Mouse (Mus musculus): ENCODE results near the gene Pard6a. TPM values are rescaled to one million over a fixed set of nuclear protein-coding genes. Genes with fewer than 3 reads are reported as not detected.

Pard6a gene
- total RNA-seq, 2 experiments from 2014 or later, result 13.0 to 16.5 TPM

GRCm38 (mm10) chr8:105699488-105700215 lies 1.3 kb upstream of the Pard6a start:
- no peak for ATAC-seq (replicated peaks; ENCODE audit: low FRiP score, low TSS enrichment, poor library complexity, severe bottlenecking)

- peak; percentile 47 for ATAC-seq (replicated peaks; ENCODE audit: low FRiP score, low TSS enrichment, poor library complexity, severe bottlenecking)
Observed at GRCm38 (mm10) chr8:105700566-105700965, 382 bp upstream of the Pard6a start.

DNA sequence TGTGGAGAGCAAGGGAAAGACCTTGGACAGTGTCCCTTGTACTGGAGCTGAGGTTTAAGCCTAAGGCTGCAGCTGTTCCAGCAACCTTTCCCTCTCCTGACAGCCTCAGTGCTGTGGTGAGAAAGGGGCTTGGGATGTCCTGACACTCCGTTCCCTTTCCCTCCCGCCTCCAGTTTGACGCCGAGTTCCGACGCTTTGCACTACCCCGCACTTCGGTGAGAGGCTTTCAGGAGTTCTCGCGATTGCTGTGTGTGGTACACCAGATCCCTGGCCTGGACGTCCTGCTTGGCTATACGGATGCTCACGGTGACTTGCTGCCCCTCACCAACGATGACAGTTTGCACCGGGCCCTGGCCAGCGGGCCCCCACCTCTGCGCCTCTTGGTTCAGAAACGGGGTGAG lies 1.1 kb downstream of the Pard6a start:
- ATAC-seq (replicated peaks; ENCODE audit: low FRiP score, low TSS enrichment, poor library complexity, severe bottlenecking), result no peak

GRCm38 (mm10) chr8:105702731-105703415 lies 1.9 kb downstream of the Pard6a start:
- no peak for ATAC-seq (replicated peaks; ENCODE audit: low FRiP score, low TSS enrichment, poor library complexity, severe bottlenecking)

- ATAC-seq (replicated peaks; ENCODE audit: low FRiP score, low TSS enrichment, poor library complexity, severe bottlenecking), result no peak
Observed at GRCm38 (mm10) chr8:105704146-105704812, 3.3 kb downstream of the Pard6a start.

DNA sequence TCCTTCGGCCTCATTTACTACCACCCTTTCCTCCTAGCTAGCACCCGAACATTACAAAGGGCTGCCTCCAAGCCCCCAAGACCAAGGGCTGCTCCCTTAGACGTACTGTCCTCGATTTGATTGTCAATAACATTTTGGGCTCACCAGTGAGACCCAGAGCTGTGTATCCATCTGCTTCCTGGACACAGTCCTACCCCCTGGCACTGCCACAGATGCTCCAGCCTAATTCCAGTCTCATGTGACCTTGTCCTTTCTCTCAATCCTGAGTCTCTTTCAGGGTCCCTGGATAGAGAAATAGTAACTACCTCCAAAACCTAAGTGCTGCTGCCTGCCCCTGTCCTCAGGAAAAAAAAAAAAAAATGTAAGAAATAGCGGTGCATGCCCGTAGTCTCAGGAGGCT lies 4.0 kb downstream of the Pard6a start:
- ATAC-seq (replicated peaks; ENCODE audit: low FRiP score, low TSS enrichment, poor library complexity, severe bottlenecking), result no peak

- ATAC-seq (replicated peaks; ENCODE audit: low FRiP score, low TSS enrichment, poor library complexity, severe bottlenecking), result no peak
Observed at GRCm38 (mm10) chr8:105706426-105706825, 5.5 kb downstream of the Pard6a start.

- ATAC-seq (replicated peaks; ENCODE audit: low FRiP score, low TSS enrichment, poor library complexity, severe bottlenecking), result peak; percentile 66
Observed at GRCm38 (mm10) chr8:105707498-105708403, 6.8 kb downstream of the Pard6a start, which contains the start of the genes 4933405L10Rik and Enkd1. Gene 4933405L10Rik, plus strand, starts transcription at chr8:105707655. Gene Enkd1, minus strand, starts transcription at chr8:105708210.

DNA sequence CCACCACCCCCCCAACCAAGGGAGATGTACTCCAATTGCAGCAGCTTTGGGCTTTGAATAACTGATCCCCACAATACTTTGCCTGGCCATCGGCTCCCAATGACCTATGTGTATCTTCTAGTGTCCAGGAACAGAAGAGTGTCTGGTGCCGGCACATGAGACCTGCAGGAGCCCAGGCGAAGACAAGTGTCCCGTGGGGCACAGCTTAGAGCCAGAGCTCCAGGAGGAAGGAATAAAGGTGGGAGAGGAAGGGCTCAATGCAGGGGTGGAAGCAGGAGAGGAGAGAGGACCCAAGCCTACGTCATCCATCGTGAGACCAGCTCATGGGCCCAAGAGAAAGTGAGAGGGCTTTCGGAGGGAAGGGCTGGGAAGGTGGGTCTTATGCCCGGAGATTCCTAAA lies 7.7 kb downstream of the Pard6a start:
- ATAC-seq (replicated peaks; ENCODE audit: low FRiP score, low TSS enrichment, poor library complexity, severe bottlenecking), result no peak

DNA sequence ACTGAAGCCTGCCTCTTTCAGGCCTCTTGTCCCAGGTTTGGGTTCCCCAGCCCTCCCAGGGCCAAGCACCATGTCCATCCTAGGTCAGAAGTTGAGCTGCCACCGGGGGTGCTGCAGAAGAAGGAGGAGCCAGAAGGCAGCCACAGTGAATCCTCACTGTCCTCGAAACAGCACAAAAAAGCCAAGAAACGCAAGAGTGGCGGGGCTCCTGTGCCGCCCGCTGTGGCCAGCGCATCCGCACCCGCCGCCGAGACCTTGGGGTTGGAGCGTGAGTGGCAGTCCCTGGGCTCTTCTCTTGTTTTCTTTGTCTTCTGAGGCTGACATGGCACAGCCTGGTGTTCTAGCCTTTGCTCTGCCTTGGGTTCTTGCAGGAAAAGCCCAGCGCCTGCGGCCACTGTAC lies 8.4 kb downstream of the Pard6a start:
- no peak for ATAC-seq (replicated peaks; ENCODE audit: low FRiP score, low TSS enrichment, poor library complexity, severe bottlenecking)

DNA sequence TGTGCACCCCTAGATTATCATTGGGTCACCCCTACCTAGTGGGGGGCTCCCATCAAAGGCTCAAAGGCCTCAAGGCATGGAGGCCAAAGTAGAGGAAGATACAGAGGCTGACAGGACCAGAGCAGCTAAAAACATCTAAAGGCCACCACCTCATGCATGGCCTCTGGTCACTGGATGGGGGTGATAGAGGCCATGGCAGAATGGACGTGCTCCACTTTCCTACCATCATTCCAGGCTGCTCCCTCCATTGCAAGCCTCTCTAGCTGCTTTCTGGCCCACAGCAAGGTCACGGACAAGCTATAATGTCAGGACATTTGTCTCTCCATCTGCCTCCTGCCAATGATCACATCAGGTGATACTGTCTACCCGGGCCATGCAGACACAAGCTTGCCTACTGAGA lies 11.3 kb downstream of the Pard6a start:
- no peak for ATAC-seq (replicated peaks; ENCODE audit: low FRiP score, low TSS enrichment, poor library complexity, severe bottlenecking)

GRCm38 (mm10) chr8:105714139-105714538 lies 13.2 kb downstream of the Pard6a start:
- ATAC-seq (replicated peaks; ENCODE audit: low FRiP score, low TSS enrichment, poor library complexity, severe bottlenecking), result peak; percentile 61

GRCm38 (mm10) chr8:105715042-105715441 lies 14.1 kb downstream of the Pard6a start:
- ATAC-seq (replicated peaks; ENCODE audit: low FRiP score, low TSS enrichment, poor library complexity, severe bottlenecking), result no peak

DNA sequence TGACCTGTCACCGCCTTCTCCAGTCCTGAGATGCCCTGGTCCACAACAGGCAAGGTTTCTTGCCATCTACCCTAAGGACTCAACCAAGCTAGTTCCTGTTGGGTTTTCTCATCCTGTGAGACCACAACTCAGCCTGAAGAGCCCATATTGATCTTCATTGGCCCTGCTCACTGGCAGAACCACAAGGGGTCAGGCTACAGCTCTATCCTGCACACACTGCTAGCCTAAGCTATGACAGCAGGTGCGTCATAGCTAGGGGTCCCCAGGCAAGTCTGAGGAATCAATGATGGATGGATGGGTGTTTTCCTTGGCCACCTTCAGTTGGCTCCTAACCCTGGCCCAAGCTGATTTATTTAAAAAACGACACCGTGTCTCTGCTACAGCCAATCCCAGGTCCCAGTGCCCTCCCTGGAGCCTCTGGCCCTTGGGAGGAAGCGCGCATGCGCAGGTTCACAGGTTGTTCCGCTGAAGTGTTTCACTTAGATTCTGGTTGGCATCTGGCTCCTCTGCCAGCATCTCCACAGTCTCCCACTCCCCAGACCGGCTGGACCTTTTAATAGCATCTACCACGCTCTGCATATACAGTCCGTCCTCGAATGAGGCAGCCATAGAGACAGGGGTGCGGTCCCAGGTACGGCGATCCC lies 15.5 kb downstream of the Pard6a start:
- no peak for ATAC-seq (replicated peaks; ENCODE audit: low FRiP score, low TSS enrichment, poor library complexity, severe bottlenecking)

DNA sequence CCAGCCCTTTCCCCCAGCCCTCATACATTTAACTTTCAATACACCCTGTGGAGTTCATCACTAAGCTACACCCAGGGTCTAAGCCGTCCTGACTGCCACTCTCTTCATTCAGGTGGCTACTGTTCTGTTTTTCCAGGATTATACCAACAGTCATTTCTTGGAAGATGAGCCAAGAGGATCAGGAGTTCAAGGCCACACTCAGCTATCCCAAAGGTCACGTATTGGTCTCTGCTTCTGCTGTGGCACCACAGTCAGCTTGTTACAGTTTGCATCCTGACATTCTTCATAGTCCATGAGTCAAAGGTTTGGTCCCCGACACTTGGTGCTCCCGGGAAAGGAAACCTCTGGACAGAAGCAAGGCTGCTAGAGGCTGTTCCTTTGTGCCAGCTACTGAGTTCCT lies 18.7 kb downstream of the Pard6a start:
- ATAC-seq (replicated peaks; ENCODE audit: low FRiP score, low TSS enrichment, poor library complexity, severe bottlenecking), result no peak

DNA sequence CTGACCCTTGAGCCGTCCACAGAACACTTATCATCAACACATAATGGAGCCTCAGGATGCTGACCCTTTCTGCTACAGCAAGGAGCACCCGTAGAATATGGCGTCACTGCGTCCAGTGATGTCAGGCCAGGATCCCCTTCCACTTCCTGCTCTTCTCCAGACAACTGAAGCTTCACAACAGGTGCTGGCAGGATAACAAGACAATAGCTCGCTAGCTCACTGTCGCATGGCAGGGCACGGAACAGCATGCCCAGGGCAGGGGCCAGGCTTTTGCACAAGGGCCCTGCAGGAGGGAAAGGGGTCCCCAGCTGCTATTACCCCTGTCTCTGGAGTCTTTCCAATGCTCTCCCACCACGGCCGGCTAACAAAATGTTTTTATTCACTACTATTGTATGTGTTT lies 21.9 kb downstream of the Pard6a start:
- ATAC-seq (replicated peaks; ENCODE audit: low FRiP score, low TSS enrichment, poor library complexity, severe bottlenecking), result no peak

DNA sequence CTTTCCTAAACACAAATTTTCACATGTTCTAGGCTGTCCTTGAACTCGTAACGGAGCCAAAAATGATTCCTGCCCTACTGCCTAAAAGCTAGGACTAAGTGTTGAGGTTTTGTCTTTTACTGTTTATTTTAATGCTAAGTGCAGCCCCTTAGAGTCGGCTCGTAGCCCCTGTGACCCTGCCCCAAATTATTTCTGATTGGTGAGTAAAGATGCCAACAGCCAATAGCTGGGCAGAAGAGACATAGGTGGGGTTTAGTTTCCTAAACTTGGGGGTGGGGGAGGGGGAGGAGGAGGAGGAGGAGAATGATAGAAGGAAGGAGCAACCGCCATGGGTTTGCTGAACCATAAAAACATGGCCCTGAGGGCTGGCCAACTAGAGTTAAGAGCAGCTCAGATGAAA lies 24.8 kb downstream of the Pard6a start:
- ATAC-seq (replicated peaks; ENCODE audit: low FRiP score, low TSS enrichment, poor library complexity, severe bottlenecking), result no peak

DNA sequence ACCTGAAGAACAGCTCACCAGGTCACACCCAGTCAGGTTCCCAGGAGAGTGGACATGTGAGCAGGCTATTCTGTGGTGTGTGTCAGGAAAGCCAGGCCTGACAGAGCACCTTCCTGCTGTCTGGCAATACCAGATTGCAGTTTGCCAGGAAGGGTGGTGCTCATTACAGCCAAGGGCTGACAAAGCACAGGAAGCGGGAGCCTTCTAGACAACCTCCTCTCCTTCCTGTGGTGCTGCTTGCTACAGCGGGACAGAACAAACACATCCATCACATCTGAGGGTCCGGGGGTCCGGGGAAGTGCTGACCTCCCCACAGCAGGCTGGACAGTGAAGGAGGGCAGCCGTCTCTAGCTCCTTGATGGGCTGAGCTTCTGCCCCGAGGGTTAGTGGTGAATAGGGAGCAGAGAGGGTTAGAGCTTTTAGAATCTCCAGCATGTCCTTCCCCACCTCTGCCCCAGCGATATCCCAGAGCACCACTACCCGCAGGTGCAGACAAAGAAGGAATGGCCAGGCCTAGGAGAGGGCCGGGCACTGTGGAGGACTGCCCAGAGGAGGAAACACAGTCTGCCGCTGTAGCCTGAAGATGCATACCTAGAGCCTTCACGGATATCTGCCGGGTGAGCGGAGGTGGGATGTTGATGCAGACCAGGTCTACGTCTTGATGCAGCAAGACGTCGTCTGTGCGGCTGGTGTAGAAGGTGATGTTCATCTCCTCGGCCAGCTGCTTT lies 26.6 kb downstream of the Pard6a start:
- peak; percentile 81 for ATAC-seq (replicated peaks; ENCODE audit: low FRiP score, low TSS enrichment, poor library complexity, severe bottlenecking)
